Mouse (Mus musculus): ENCODE data around the gene Hmgb1.

Gene Hmgb1

DNA sequence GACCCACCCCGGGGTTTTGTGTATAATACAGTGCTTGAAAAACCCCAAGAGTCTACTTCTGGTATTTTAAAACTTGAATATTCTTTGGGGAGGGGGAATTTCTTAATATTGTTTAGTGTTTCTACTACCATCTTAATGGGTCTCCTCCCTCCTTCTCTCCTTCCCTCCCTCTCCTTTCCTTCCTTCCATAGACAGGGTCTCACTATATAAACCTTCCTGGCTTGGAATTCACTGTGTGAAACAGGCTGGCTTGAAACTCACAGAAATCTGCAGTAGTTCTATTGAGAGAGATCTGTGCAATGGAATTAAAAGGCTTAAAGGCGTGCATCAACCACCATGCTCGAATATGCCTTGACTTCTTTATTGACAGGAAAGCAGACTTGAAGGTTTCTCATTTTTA, 1.5 kb upstream of the Hmgb1 start:
- no peak for DNase-seq (ENCODE audit: low spot score in 2 of 2)

DNA sequence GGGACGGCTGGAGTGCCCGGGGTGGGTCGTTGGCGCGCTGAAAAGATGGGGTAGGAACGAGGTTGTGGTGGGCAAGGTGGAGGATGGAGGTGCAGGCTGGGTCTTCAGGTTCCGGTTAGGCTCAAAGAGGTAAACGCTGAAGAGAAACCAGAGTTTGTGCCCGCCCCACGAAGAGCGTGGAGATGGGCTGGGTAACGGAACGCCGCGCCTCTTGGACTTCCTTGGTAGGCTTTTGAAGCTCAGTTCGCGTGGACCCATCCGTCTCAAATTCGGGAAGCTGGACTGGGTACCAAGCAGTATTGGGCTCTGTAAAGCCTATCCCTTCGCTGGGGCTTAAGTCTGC, 526 bp upstream of the Hmgb1 start:
- peak in 1 of 2 experiments; percentile 19 for DNase-seq (ENCODE audit: low spot score in 2 of 2)

- no peak for DNase-seq (ENCODE audit: low spot score in 2 of 2)
Measured at GRCm38 (mm10) chr5:149183721-149184103, 577 bp downstream of the Hmgb1 start.

GRCm38 (mm10) chr5:149183122-149183521, 1.2 kb downstream of the Hmgb1 start:
- no peak for DNase-seq (ENCODE audit: low spot score in 2 of 2)

DNA sequence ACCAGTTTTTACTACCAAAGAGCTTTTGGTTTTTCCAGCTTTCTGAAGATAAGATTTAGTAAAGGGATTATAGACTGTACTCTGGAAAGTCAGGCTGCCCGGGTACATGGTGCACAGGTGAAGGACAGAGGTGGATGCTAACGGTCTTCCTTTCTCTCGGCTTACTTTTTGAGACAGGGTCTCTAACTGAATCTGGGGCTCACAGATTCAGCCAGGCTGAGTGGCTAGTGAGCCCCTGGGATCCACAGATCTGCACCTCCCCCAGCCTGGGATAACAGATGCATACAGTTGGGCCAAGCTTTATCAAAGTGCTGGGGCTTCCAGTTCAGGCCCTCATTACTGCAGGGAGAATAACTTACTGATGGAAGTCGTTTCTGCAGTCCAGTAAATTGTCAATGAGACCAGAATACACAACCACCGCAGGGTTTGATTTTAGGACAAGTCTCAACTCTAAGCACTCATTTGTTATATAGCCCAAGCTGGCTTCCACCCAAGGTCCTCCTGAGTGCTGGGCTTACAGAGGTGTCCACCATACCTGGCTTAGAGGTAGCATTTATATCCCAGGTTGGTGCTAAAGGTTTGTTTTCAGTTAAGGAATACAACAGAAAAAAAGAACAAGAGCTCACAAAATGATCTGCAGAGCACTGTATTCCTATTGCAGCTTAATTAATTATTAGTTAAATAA, 2.0 kb downstream of the Hmgb1 start:
- DNase-seq (ENCODE audit: low spot score in 2 of 2), result no peak

DNA sequence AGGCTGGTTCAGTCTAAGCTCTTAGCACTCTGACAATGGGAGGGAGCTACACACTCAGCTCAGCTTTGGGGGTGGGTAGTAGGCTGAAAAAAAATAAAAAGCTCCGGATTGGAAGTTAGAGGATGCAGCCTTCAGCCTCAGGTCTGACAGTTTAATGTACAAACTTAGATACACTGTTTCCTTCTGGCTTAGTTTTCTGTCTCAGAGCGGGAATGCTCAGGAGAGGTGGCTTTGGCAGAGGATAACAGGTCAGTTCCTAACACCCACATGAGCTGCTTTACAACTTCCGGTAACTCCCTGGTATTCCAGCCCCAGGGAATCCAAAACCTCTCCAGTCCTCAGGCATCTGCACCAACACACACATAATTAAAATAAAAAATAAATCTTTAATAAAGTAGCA, 4.5 kb downstream of the Hmgb1 start:
- no peak for DNase-seq (ENCODE audit: low spot score in 2 of 2)

DNA sequence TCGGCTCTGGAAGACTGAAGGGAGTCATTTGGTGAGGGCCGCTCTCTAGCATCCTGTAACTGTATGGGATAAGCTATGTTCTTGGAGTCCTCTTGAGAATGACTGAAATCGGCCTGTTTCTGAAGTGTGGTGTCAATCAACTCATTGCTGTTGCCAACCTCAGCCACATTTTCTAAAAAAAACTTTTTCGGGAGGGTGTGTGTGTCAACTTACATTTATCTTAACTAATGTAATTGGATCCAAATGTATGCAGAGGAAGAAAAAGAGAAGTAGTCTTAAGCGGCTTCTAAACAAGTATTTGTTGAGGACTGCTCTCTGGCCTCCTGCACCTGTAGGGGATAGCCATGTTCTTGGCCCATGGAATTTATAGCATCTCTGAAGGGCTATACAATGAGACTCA, 6.2 kb downstream of the Hmgb1 start:
- DNase-seq (ENCODE audit: low spot score in 2 of 2), result no peak

DNA sequence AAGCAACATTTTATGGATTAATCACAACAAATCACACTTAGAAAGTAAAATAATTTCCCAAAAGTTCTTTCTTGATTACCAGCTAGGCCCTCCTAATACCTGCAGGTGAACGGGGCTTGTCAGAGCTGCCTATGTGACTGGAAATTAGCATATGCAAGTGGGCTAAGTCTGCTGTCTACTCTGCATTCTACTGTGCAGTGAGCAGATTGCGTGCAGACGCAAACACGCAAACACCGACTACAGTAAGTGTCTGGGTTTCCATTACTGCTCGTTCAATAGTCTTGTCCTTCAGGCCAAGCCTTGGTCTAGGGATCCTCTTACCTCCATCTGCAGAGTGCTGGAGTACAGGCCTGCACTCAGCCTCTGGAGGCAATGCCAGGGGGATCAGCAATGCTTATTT, 8.6 kb downstream of the Hmgb1 start:
- no peak for DNase-seq (ENCODE audit: low spot score in 2 of 2)

GRCm38 (mm10) chr5:149174527-149174926, 9.8 kb downstream of the Hmgb1 start:
- DNase-seq (ENCODE audit: low spot score in 2 of 2), result no peak

DNA sequence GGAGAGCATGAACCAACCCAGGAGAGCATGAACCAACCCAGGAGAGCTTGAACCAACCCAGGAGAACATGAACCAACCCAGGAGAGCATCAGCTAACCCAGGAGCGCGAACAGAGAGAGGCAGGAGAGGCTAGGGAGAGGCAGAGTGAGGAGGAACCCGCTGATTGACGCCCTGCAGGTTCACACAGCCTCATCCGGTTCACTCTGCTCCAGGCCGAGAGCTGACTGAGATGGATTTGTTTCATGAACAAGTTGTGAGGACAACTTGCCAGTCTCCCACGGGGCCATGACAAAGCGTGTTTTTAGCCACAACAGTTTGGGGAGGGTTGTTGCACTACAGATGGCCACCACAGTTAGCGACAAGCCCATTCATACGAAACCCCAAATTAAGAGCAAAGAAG, 12.0 kb downstream of the Hmgb1 start:
- no peak for DNase-seq (ENCODE audit: low spot score in 2 of 2)

GRCm38 (mm10) chr5:149170841-149171588, 13.3 kb downstream of the Hmgb1 start:
- DNase-seq (ENCODE audit: low spot score in 2 of 2), result no peak

- DNase-seq (ENCODE audit: low spot score in 2 of 2), result peak; percentile 18 to 32
Measured at GRCm38 (mm10) chr5:149168816-149169215, 15.5 kb downstream of the Hmgb1 start.

DNA sequence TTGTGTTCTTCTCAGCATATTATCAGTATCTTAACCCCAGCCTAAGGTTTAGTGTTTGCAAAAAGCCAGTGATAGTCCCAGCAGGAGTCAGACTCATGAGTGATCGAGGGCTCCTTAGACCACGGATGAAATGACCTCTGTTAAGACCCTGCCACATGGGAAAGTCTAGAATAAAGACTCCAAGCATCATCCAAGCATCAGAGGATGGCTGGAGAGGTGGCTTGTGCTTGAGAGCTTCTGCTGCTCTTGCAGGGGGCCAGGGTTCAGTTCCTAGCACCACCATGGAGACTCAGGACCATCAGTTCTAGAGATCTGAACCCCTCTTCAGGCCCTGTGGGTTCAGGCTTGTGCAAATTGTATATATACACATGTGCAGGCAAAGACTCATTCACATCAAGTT, 16.2 kb downstream of the Hmgb1 start:
- DNase-seq (ENCODE audit: low spot score in 2 of 2), result no peak

GRCm38 (mm10) chr5:149166011-149166410, 18.3 kb downstream of the Hmgb1 start:
- DNase-seq (ENCODE audit: low spot score in 2 of 2), result no peak

DNA sequence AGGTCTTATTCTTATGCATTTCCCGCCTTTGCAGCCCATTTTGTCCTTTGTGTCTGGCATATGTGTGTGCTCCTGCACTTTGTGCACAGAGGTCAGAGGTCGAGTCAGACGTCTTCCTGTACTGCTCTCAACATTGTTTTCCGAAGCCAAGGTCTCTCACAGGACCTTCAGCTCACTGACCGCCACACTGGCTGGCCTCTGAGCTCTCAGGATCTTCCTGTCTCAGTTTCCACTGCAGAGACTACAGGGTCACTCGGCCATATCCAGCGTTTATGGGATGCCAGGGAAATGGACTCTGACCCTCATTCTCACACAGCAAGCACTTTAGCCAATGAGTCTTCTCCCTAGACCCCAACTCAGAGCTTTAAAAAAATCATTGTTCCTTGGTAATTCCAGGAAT, 19.4 kb downstream of the Hmgb1 start:
- no peak for DNase-seq (ENCODE audit: low spot score in 2 of 2)

- DNase-seq (ENCODE audit: low spot score in 2 of 2), result no peak
Measured at GRCm38 (mm10) chr5:149162890-149163289, 21.4 kb downstream of the Hmgb1 start.

DNA sequence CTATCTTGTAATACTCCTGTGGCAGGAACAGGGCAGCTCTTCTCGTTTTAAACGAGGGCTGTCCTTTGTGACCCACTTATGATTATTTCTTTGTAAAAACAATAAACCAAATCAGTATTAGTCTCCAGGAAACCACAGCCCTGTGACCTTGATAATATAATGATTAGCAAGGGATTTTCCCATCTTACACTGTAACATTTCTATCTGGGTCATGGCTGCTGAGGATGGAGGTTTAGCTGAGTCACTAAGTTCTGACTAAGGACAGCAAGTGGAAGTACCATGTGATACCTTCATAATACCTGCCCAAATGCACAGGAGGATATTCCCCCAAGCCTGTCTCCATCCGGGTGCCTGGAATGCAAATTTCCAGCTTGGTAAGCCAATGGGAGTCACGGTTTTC, 23.8 kb downstream of the Hmgb1 start:
- DNase-seq (ENCODE audit: low spot score in 2 of 2), result no peak

- DNase-seq (ENCODE audit: low spot score in 2 of 2), result no peak
Measured at GRCm38 (mm10) chr5:149159021-149159420, 25.3 kb downstream of the Hmgb1 start.

GRCm38 (mm10) chr5:149156886-149157563, 27.3 kb downstream of the Hmgb1 start:
- DNase-seq (ENCODE audit: low spot score in 2 of 2), result no peak

DNA sequence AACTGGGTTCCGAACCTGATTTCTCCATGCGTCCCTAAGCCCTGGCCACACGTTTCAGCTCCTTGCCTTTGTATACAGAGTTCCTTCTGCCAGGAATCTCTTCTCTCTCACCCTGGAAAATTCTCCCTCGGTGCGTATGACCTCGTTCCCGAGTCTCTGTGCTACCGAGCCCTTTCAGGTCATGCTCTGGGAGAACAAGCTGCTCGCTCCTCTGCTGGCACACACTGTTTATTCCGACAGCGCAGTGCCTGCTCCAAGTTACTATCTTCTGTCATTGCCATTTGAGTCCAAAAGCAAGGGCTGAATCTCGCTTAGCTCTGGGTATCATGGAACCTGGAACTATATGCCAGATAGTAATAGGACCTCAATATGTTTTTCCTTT, 31.5 kb downstream of the Hmgb1 start:
- no peak for DNase-seq (ENCODE audit: low spot score in 2 of 2)

- DNase-seq (ENCODE audit: low spot score in 2 of 2), result no peak
Measured at GRCm38 (mm10) chr5:149152063-149152773, 32.1 kb downstream of the Hmgb1 start.

DNA sequence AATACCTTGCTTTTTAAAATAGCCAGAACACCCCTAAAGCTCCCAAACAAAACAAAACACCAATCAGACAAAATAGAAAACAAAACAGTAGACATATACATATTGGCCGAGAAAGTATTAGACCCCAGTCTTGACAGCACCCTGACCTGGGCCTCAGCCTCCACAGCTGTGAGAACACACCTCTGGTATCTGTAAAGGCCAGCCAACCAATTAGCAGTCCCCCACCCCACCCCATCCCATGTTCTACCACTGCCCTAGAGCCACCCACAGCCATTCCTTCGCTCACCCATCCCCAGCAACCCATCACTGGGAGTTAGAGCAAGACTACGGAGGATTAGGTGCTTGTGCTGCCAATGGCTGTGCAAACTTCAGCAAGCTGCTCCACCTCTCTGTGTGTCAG, 33.4 kb downstream of the Hmgb1 start:
- no peak for DNase-seq (ENCODE audit: low spot score in 2 of 2)
